Mouse (Mus musculus) ovary, postnatal 10 days (tissue): ENCODE measurements around the gene Gm5938.

Experiments
- DNase-seq: peaks from one replicate; pipeline ENCODE4 v3.0.0; 2022; ENCODE audit warnings: low spot score

Gene Gm5938

GRCm38 (mm10) chrX:78125167-78125566 lies at the start of gene Gm5938:
Gene Gm5938 (plus strand): TSS chrX:78125467.
- no peak for DNase-seq

GRCm38 (mm10) chrX:78091274-78091673 lies 34.0 kb upstream of the Gm5938 start, which contains the start of gene Obp1a:
Gene Obp1a (minus strand): TSS chrX:78091374.
- DNase-seq, result no peak
